Mouse (Mus musculus) frontal cortex, postnatal 25 days (tissue): Measurements from ENCODE around the gene Ric3.

ENCODE experiments used
- DNase-seq, 2 experiments: peaks; one replicate each; pipeline ENCODE4 v3.0.0; 2022; ENCODE audit warnings: low spot score in 2 of 2

Ric3 gene

GRCm38 (mm10) chr7:109001971-109002370 is 81.2 kb downstream of the Ric3 start:
- DNase-seq = no peak

GRCm38 (mm10) chr7:109000315-109000954 is 82.7 kb downstream of the Ric3 start:
- no peak for DNase-seq

- no peak for DNase-seq
These were observed 87.0 kb downstream of the Ric3 start for GRCm38 (mm10) chr7:108996156-108996555.

- DNase-seq = no peak
These were observed 89.2 kb downstream of the Ric3 start for GRCm38 (mm10) chr7:108993881-108994291.

GRCm38 (mm10) chr7:108993230-108993629 is 89.9 kb downstream of the Ric3 start:
- no peak for DNase-seq

GRCm38 (mm10) chr7:108991207-108991606 is 91.9 kb downstream of the Ric3 start:
- DNase-seq = no peak

GRCm38 (mm10) chr7:108985934-108986708 is 97.0 kb downstream of the Ric3 start:
- DNase-seq = no peak
